Mouse (Mus musculus) thymus, adult 2 months (tissue): Measurements from ENCODE around the gene Slc5a11.

Source experiments
- CTCF ChIP-seq: fragments of 200-500 bp; IDR thresholded peaks from 2 replicates; pipeline ENCODE4 v1.5.1; 2012; ENCODE audit warnings: mild to moderate bottlenecking, control low read depth, low read length, moderate library complexity, borderline replicate concordance; ENCODE audit not compliant: control insufficient read depth, poor library complexity, insufficient read depth; ENCODE audit errors: extremely low read depth
- POLR2A ChIP-seq: fragments of 200-500 bp; IDR thresholded peaks from 2 replicates; pipeline ENCODE4 v1.6.1; 2012; ENCODE audit warnings: mild to moderate bottlenecking, low read length, control low read depth, moderate library complexity; ENCODE audit not compliant: control insufficient read depth, poor library complexity, insufficient read depth; ENCODE audit errors: extremely low read depth

GRCm38 (mm10) chr7:123199151-123199550 is 15.4 kb upstream of the Slc5a11 start:
- TF ChIP-seq POLR2A (no peak), CTCF (no peak)
